Mouse (Mus musculus): Measurements from ENCODE around the gene B4galnt1. TPM values are rescaled to one million over a fixed set of nuclear protein-coding genes. Genes with fewer than 3 reads are reported as not detected.

The B4galnt1 gene
- polyA plus RNA-seq, 1 experiment, result 284 TPM

DNA sequence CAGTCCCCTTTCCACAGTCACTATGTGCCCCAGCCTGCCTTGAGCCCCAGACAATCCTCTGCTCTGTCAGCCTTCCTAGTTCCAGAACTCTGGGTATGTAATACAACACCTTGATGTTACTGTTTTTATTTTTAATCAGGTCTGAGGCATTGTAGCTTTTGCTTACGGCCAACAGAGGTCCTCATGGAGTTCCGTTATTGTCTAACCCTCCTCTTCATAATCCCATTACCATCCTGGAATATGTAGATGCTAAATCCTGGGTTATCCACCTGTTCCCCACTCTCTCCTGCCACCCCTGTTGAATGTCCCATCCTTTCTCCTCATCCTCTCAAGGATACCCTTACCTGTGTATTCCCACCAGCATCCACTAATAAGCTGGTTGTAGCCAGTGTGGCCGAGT, 11.2 kb downstream of the B4galnt1 start:
- Histone ChIP-seq H3K36me3 (ENCODE audit: control insufficient read depth, insufficient read depth, low read length) (peaks cover 14% of the 10 kb centered on the region), H3K27ac (ENCODE audit: insufficient read depth, low read length) (no peak overlapping the region), H3K27me3 (ENCODE audit: control insufficient read depth, insufficient read depth, low read length) (peaks cover 20% of the 10 kb centered on the region), H3K4me3 (ENCODE audit: extremely low read depth, insufficient read depth, insufficient read length) (no peak overlapping the region), H3K4me1 (ENCODE audit: control insufficient read depth, insufficient read depth, insufficient read length) (peaks cover 16% of the 10 kb centered on the region)
- no peak for DNase-seq (ENCODE audit: low read depth in 1 of 2, low spot score in 2 of 2)
- TF ChIP-seq POLR2A (IDR thresholded peaks at IDR 0.05; ENCODE audit: low read depth, low read length), result no peak
- TF ChIP-seq CTCF (IDR thresholded peaks at IDR 0.05; ENCODE audit: extremely low read depth, insufficient read depth, insufficient read length, insufficient replicate concordance), result no peak
- WGBS, result 29% methylated on average over 3 of the region's 3 CpGs

DNA sequence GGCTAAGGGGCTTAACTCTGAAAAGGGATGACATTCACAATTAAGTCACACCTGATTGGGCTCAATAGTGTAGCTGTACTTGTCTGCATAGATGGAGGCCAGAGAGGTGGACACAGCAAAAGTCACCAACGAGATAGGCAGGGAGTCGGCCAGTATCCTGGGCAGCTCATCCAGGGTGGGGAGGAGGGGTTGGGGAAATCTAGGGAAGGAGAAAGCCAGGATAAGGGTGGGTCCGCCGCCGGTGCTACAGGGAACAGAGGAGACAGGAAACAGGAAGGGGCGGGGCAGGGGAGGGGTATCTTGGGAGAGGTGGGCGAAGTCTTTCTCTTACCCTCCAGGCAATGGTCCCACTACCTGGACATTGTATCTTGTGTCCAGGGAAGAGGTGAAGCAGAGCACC, 11.7 kb downstream of the B4galnt1 start:
- TF ChIP-seq POLR2A (IDR thresholded peaks at IDR 0.05; ENCODE audit: low read depth, low read length) (no peak), CTCF (IDR thresholded peaks at IDR 0.05; ENCODE audit: extremely low read depth, insufficient read depth, insufficient read length, insufficient replicate concordance) (no peak)
- WGBS, result 12% methylated on average over 7 of the region's 7 CpGs

DNA sequence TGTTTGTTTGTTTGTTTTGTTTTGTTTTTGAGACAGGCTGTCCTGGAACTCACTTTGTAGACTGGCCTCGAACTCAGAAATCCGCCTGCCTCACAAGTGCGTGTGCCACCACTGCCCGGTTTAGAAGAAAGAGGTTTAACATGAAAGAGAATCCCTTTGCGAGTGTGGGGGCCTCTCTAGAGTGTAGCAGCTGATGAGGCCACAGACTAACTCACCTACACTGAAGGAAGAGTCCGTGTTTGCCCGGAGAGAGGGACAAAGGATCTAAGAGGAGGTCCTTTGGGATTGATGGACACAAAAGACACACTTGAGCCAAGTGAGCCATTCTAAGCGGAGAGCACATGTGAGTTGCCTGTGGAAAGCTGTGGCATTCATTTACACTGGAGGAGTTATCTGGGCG, 12.2 kb downstream of the B4galnt1 start:
- TF ChIP-seq CTCF (IDR thresholded peaks at IDR 0.05; ENCODE audit: extremely low read depth, insufficient read depth, insufficient read length, insufficient replicate concordance) (no peak), POLR2A (IDR thresholded peaks at IDR 0.05; ENCODE audit: low read depth, low read length) (no peak)
- H3K4me1 ChIP-seq (ENCODE audit: control insufficient read depth, insufficient read depth, insufficient read length), result peaks cover 16% of the 10 kb centered on the region
- no peak overlapping the region for H3K27ac ChIP-seq (ENCODE audit: insufficient read depth, low read length)
- no peak overlapping the region for H3K4me3 ChIP-seq (ENCODE audit: extremely low read depth, insufficient read depth, insufficient read length)
- H3K36me3 ChIP-seq (ENCODE audit: control insufficient read depth, insufficient read depth, low read length), result peaks cover 5% of the 10 kb centered on the region
- WGBS, result 25% methylated on average over 9 of the region's 9 CpGs
- H3K27me3 ChIP-seq (ENCODE audit: control insufficient read depth, insufficient read depth, low read length), result peaks cover 20% of the 10 kb centered on the region
- no peak for DNase-seq (ENCODE audit: low read depth in 1 of 2, low spot score in 2 of 2)

More for the DNA sequence above, 11.7 kb downstream of the B4galnt1 start:
- Histone ChIP-seq H3K4me1 (ENCODE audit: control insufficient read depth, insufficient read depth, insufficient read length) (peaks cover 16% of the 10 kb centered on the region), H3K27me3 (ENCODE audit: control insufficient read depth, insufficient read depth, low read length) (peaks cover 20% of the 10 kb centered on the region), H3K27ac (ENCODE audit: insufficient read depth, low read length) (no peak overlapping the region), H3K4me3 (ENCODE audit: extremely low read depth, insufficient read depth, insufficient read length) (no peak overlapping the region), H3K36me3 (ENCODE audit: control insufficient read depth, insufficient read depth, low read length) (peaks cover 9% of the 10 kb centered on the region)
- no peak for DNase-seq (ENCODE audit: low read depth in 1 of 2, low spot score in 2 of 2)

GRCm38 (mm10) chr10:127177719-127178118, 12.7 kb downstream of the B4galnt1 start:
- Histone ChIP-seq H3K4me1 (ENCODE audit: control insufficient read depth, insufficient read depth, insufficient read length) (peaks cover 16% of the 10 kb centered on the region), H3K36me3 (ENCODE audit: control insufficient read depth, insufficient read depth, low read length) (0 out of 2 replicates have a peak, but pooled peaks cover 3% of the 10 kb centered on the region), H3K27ac (ENCODE audit: insufficient read depth, low read length) (no peak overlapping the region), H3K4me3 (ENCODE audit: extremely low read depth, insufficient read depth, insufficient read length) (no peak overlapping the region), H3K27me3 (ENCODE audit: control insufficient read depth, insufficient read depth, low read length) (peaks cover 20% of the 10 kb centered on the region)
- peak in 1 of 2 experiments; percentile 44 for DNase-seq (ENCODE audit: low read depth in 1 of 2, low spot score in 2 of 2)
- peak; percentile 68; the same call in 1 of the 2 replicates for TF ChIP-seq CTCF (IDR thresholded peaks at IDR 0.05; ENCODE audit: extremely low read depth, insufficient read depth, insufficient read length, insufficient replicate concordance)
- TF ChIP-seq POLR2A (IDR thresholded peaks at IDR 0.05; ENCODE audit: low read depth, low read length), result no peak
- WGBS, result 4% methylated on average over 23 of the region's 23 CpGs

DNA sequence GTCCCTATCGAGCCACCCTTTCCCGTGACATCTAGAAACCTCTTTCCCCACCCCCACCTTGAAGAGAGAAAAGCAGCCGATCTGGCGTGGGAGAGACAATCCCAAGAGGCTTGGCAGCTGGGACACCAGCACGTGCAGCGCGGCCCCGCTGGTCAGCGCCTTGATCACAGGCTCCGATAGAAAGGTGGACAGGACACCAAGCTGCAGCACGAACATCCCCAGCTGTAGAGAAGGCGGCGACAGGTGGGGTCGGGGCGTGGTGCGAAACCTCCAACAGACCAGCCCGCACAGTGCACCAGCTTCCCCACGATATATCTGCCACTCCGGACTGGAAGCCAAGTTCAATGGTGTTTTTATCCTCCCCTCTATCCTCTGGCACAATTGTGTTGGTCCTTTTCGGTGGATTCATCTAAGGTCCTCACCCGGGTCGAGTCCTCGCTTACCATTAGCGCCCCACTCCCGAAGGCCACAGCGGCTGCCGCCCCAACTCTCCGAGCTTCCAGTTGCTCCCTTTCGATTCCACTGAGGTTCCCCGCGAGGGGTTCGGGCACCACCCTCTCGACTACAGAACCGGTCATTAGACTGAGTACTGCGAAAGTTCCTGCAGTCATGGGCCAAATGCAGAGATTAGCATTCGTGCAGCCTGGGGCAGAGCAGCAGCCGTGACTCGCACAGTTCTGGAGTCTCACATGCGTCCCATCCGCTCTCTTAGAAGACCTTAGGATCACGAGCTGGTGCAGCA, 13.4 kb downstream of the B4galnt1 start:
- no peak for DNase-seq (ENCODE audit: low read depth in 1 of 2, low spot score in 2 of 2)
- H3K27ac ChIP-seq (ENCODE audit: insufficient read depth, low read length), result no peak overlapping the region
- peaks cover 16% of the 10 kb centered on the region for H3K4me1 ChIP-seq (ENCODE audit: control insufficient read depth, insufficient read depth, insufficient read length)
- H3K4me3 ChIP-seq (ENCODE audit: extremely low read depth, insufficient read depth, insufficient read length), result no peak overlapping the region
- no peaks in the 10 kb centered on the region for H3K36me3 ChIP-seq (ENCODE audit: control insufficient read depth, insufficient read depth, low read length)
- WGBS, result 4% methylated on average over 41 of the region's 41 CpGs
- TF ChIP-seq POLR2A (IDR thresholded peaks at IDR 0.05; ENCODE audit: low read depth, low read length) (no peak), CTCF (IDR thresholded peaks at IDR 0.05; ENCODE audit: extremely low read depth, insufficient read depth, insufficient read length, insufficient replicate concordance) (no peak)
- peaks cover 21% of the 10 kb centered on the region for H3K27me3 ChIP-seq (ENCODE audit: control insufficient read depth, insufficient read depth, low read length)

DNA sequence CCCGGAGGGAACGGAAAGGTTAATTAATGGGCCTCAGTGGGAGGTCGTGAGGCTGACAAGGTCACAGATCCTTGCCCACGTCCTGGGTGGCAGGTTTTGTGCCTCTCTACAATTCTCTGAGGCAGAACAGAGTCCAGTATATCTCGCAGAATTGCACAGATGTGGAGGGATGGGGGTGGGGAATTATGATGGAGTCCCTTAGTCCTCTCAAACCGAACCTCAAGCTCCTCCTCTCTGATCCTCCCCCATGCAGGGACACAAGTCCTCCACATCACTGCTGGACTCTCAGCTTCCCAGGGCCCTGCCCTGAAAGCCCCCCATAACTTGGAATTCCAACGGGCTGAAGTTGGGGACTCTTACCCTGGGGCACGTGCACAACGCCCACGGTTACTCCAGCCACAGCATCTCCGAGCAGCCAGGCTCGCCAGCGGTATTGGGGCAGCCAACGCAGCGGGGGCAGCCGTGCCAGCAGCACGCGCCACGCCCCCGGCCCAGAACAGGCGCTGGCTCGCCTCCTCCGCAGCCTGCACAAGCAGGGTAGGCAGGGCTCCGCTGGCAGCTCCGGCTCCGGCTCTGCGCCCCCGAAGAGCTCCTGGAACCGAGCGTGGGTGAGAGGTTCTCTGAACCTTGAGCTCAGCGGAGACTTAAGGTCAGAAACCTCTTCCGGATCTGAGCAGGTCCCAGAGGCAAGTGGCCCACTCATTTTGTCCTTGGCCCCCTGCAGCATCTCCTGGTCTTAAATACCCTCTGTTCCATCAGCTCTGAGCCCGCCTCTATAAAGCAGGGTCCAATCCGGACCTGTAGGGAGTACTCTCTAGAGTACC, 15.1 kb downstream of the B4galnt1 start, which contains the start of gene Slc26a10:
TSS of gene Slc26a10 (minus strand) at position 775 of the 824 bp plus-strand sequence.
- Histone ChIP-seq H3K36me3 (ENCODE audit: control insufficient read depth, insufficient read depth, low read length) (no peaks in the 10 kb centered on the region), H3K4me3 (ENCODE audit: extremely low read depth, insufficient read depth, insufficient read length) (no peak within 1 kb of the TSS), H3K27ac (ENCODE audit: insufficient read depth, low read length) (no peak within 1 kb of the TSS), H3K4me1 (ENCODE audit: control insufficient read depth, insufficient read depth, insufficient read length) (peaks cover 16% of the 10 kb centered on the region), H3K27me3 (ENCODE audit: control insufficient read depth, insufficient read depth, low read length) (peaks cover 24% of the 10 kb centered on the region)
- no peak for TF ChIP-seq CTCF (IDR thresholded peaks at IDR 0.05; ENCODE audit: extremely low read depth, insufficient read depth, insufficient read length, insufficient replicate concordance)
- no peak for TF ChIP-seq POLR2A (IDR thresholded peaks at IDR 0.05; ENCODE audit: low read depth, low read length)
- WGBS, result 7% methylated on average over 34 of the region's 34 CpGs
- DNase-seq (ENCODE audit: low read depth in 1 of 2, low spot score in 2 of 2), result no peak

Data from spleen, adult 2 months (tissue).